Mouse (Mus musculus): ENCODE data around the gene Gpm6b. TPM values are rescaled to one million over a fixed set of nuclear protein-coding genes. Genes with fewer than 3 reads are reported as not detected.

Gene Gpm6b
- polyA plus RNA-seq, 1 experiment from 2014 or later = 7.4 TPM

GRCm38 (mm10) chrX:166316552-166317375, 78.1 kb downstream of the Gpm6b start:
- H3K9me3 ChIP-seq (replicated peaks) = no peaks in the 10 kb centered on the region
- H3K36me3 ChIP-seq = no peaks in the 10 kb centered on the region
- no peak for DNase-seq (ENCODE audit: low spot score)
- peaks cover 95% of the 10 kb centered on the region for H3K27me3 ChIP-seq (ENCODE audit: low read depth, poor library complexity, severe bottlenecking)
- H3K4me3 ChIP-seq = no peak overlapping the region
- WGBS = 71% methylated on average over 7 of the region's 7 CpGs
- no peaks in the 10 kb centered on the region for H3K4me1 ChIP-seq
- H3K27ac ChIP-seq = no peak overlapping the region

GRCm38 (mm10) chrX:166317376-166317679, 78.6 kb downstream of the Gpm6b start:
- H3K36me3 ChIP-seq = no peaks in the 10 kb centered on the region
- no peak overlapping the region for H3K27ac ChIP-seq
- DNase-seq (ENCODE audit: low spot score) = no peak
- WGBS = 100% methylated on average over 1 of the region's 1 CpGs
- H3K27me3 ChIP-seq (ENCODE audit: low read depth, poor library complexity, severe bottlenecking) = peaks cover 97% of the 10 kb centered on the region
- H3K4me3 ChIP-seq = no peak overlapping the region
- no peaks in the 10 kb centered on the region for H3K9me3 ChIP-seq (replicated peaks)
- no peaks in the 10 kb centered on the region for H3K4me1 ChIP-seq

DNA sequence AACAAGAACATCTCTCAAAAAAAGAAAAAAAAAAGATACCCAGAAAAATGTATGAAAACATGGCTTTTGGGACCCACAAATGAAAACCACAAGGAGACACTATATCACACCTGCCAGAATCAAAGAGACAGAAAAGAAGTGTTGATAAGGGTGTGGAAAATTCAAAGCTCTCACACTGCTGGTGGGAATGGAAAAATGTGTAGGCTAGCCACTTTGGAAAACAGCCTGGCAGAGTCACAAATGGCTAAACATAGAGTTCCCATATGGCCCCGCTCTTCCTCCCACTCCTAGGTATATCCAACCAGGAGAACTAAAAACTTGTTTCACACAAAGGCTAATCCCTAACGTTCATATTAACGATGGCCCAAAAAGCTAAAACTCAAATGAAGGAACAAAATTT, 84.5 kb downstream of the Gpm6b start:
- WGBS = 85% methylated on average over 3 of the region's 3 CpGs
- Histone ChIP-seq H3K27me3 (ENCODE audit: low read depth, poor library complexity, severe bottlenecking) (peaks cover 91% of the 10 kb centered on the region), H3K27ac (no peak overlapping the region)

GRCm38 (mm10) chrX:166327621-166328020, 88.9 kb downstream of the Gpm6b start:
- 68% methylated on average over 5 of the region's 5 CpGs for WGBS
- Histone ChIP-seq H3K27ac (no peak overlapping the region), H3K36me3 (no peaks in the 10 kb centered on the region), H3K4me1 (peaks cover 19% of the 10 kb centered on the region), H3K27me3 (ENCODE audit: low read depth, poor library complexity, severe bottlenecking) (peaks cover 87% of the 10 kb centered on the region), H3K4me3 (no peak overlapping the region), H3K9me3 (replicated peaks) (no peaks in the 10 kb centered on the region)
- DNase-seq (ENCODE audit: low spot score) = no peak

More for the DNA sequence above, 84.5 kb downstream of the Gpm6b start:
- Histone ChIP-seq H3K4me3 (no peak overlapping the region), H3K9me3 (replicated peaks) (no peaks in the 10 kb centered on the region), H3K36me3 (no peaks in the 10 kb centered on the region), H3K4me1 (peaks cover 8% of the 10 kb centered on the region)
- DNase-seq (ENCODE audit: low spot score) = no peak

DNA sequence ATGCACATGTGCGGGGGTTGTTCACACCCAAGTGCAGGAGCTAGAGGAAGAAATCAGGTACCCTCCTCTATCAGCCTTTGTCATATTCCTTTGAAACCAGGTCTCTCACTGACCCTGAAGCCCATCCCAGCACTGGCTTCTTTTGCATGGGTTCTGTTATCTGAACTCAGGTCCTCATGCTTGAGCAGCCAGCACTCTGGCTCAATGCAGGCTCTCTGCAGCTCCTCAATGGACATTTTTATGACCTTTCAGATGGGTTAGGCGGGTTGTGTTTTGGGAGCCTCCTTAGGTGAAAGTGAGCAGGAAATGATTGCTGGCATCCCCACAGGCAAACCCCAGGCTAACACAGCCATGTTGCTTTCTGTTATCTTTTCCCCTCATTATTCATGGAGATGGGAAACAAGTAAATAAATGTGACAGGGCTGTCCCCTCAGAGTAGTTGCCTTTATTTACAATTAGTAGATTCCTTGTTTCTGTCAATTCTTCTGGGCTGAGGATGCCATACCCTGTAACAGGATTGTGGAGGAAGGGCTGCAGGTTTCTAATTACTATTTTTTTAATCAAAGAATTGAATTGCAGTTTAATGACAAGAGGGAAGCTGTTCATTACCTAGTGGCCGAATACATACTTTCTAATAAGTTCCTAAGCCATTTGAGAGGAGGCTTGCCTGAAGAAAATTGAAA, 89.6 kb downstream of the Gpm6b start:
- no peak overlapping the region for H3K27ac ChIP-seq

DNA sequence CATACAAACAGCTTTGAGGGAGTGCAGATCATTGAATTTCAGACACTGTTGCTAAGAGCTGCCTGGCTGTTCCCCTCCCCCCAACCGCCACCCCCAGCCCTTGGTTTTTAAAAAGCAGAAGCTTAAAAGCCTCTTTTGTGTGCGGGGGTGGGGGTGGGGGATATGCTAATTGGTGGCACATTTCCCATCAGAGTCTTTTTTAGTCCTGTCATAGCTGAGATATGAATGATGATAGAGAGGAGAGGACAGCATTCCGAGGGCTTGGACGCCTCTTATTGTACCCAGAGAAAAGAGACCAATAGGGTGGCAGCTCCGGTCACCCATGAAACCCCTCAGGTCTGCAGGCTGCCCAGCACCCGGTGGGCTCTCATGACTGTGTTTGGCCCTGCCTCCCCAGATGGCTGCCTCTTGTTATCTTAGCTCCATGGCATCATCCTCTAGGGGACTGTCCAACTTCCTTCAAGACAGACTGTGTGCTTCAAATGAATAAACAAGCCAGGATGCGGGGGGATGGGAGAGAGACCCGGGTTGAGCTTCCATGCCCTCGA, 90.3 kb downstream of the Gpm6b start:
- Histone ChIP-seq H3K27me3 (ENCODE audit: low read depth, poor library complexity, severe bottlenecking) (peaks cover 87% of the 10 kb centered on the region), H3K27ac (peak overlapping the region; percentile 62), H3K4me3 (no peak overlapping the region), H3K36me3 (no peaks in the 10 kb centered on the region), H3K4me1 (peaks cover 19% of the 10 kb centered on the region), H3K9me3 (replicated peaks) (no peaks in the 10 kb centered on the region)
- DNase-seq (ENCODE audit: low spot score) = no peak
- 28% methylated on average over 9 of the region's 9 CpGs for WGBS

More for the DNA sequence above, 89.6 kb downstream of the Gpm6b start:
- 52% methylated on average over 3 of the region's 3 CpGs for WGBS
- DNase-seq (ENCODE audit: low spot score) = no peak
- no peaks in the 10 kb centered on the region for H3K9me3 ChIP-seq (replicated peaks)
- peaks cover 19% of the 10 kb centered on the region for H3K4me1 ChIP-seq
- H3K36me3 ChIP-seq = no peaks in the 10 kb centered on the region
- no peak overlapping the region for H3K4me3 ChIP-seq
- peaks cover 87% of the 10 kb centered on the region for H3K27me3 ChIP-seq (ENCODE audit: low read depth, poor library complexity, severe bottlenecking)

DNA sequence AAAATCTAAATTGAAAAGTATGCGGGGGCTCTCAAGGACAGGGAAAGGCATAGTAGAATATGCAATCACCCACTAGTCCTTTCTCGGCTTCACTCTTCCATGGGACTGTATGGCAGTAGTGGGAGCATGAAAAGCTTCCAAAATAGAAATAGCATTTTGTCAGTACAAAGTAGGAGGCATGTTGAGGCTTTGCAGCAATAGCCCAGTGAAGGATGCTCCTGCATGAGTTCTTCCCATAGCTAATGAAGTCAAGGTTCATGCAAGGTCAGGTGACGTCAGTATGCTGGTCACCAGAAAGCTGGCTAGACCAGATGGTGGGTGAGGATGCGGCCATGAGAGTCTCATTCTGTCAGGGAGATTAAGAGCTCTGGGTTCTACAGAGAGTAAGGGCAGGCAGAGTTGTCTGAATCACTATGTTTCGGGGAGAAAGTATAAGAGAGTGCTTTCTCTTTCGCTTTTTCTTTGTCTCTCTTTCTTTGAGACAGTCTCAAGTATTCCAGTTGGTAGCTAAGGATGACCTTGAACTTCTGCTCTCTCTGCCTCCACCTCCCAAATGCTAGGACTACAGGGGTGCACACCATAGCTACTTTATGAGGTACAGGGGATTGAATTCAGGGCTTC, 95.9 kb downstream of the Gpm6b start:
- no peak for DNase-seq (ENCODE audit: low spot score)
- 87% methylated on average over 6 of the region's 6 CpGs for WGBS

GRCm38 (mm10) chrX:166338353-166338752, 99.6 kb downstream of the Gpm6b start:
- H3K4me3 ChIP-seq = no peak overlapping the region
- H3K9me3 ChIP-seq (replicated peaks) = no peaks in the 10 kb centered on the region
- peaks cover 98% of the 10 kb centered on the region for H3K27me3 ChIP-seq (ENCODE audit: low read depth, poor library complexity, severe bottlenecking)
- H3K4me1 ChIP-seq = no peaks in the 10 kb centered on the region
- no peak overlapping the region for H3K27ac ChIP-seq
- DNase-seq (ENCODE audit: low spot score) = no peak
- WGBS = 88% methylated on average over 5 of the region's 5 CpGs
- no peaks in the 10 kb centered on the region for H3K36me3 ChIP-seq

More for the DNA sequence above, 95.9 kb downstream of the Gpm6b start:
- Histone ChIP-seq H3K9me3 (replicated peaks) (no peaks in the 10 kb centered on the region), H3K27ac (no peak overlapping the region), H3K36me3 (no peaks in the 10 kb centered on the region), H3K4me3 (no peak overlapping the region), H3K4me1 (no peaks in the 10 kb centered on the region), H3K27me3 (ENCODE audit: low read depth, poor library complexity, severe bottlenecking) (peaks cover 95% of the 10 kb centered on the region)

DNA sequence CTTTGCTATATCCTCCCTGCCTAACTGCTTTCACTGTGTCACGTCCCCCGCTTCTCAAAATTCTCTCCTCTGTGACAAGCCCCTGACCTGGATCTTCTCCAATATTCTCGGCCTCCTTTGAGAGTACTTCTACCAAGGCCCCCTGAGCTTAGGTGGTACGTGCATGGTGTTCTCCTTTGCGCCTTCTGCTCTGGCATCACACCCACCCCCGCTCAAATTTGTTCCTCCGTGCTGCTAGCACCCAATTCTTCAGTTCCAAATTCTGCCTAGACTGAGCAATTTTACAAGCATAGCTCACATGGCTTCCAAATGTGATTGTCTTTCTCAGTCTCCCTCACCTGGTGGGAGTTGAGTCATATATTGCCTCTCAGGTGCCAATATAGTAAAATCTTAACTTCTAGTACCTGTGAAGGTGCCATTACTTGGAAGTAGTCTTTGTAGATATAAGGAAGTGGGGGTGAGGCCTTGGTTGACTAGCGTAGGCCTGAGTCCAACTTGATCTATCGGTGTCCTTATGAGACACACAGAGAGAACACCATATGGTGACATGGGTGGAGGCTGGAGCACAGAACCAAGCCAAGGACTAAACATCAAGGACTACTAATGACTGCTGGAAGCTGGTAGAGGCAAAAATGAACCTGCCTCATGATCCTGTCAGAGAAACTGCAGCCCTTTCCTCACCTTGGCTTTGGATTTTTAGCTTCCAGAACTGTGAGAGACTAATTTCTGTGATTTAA, 100.2 kb downstream of the Gpm6b start:
- Histone ChIP-seq H3K4me1 (no peaks in the 10 kb centered on the region), H3K9me3 (replicated peaks) (no peaks in the 10 kb centered on the region), H3K4me3 (no peak overlapping the region), H3K27me3 (ENCODE audit: low read depth, poor library complexity, severe bottlenecking) (peaks cover 93% of the 10 kb centered on the region), H3K36me3 (no peaks in the 10 kb centered on the region), H3K27ac (no peak overlapping the region)
- no peak for DNase-seq (ENCODE audit: low spot score)
- 92% methylated on average over 9 of the region's 9 CpGs for WGBS

DNA sequence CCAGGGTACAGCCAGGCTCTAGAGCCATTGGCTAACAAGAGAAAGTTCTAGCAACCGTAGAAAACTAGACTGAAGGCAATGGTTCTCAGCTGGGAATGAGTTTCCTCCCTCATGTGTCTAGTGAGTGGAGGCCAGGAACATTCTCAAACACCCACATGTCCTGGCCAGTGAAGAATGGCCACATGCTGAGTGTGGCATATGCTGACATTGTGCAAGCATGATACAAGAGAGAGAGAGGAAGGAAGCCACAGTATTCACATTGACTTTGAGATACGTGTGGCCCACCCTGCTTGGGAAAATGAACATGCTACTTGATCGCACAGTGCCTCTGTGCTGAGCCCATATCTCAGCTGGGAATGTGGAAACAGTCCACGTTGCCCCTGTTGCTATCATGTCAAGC, 101.2 kb downstream of the Gpm6b start:
- H3K27me3 ChIP-seq (ENCODE audit: low read depth, poor library complexity, severe bottlenecking) = peaks cover 93% of the 10 kb centered on the region

GRCm38 (mm10) chrX:166341795-166342194, 103.1 kb downstream of the Gpm6b start:
- Histone ChIP-seq H3K9me3 (replicated peaks) (no peaks in the 10 kb centered on the region), H3K27ac (no peak overlapping the region), H3K4me1 (no peaks in the 10 kb centered on the region), H3K36me3 (no peaks in the 10 kb centered on the region), H3K4me3 (no peak overlapping the region), H3K27me3 (ENCODE audit: low read depth, poor library complexity, severe bottlenecking) (peaks cover 84% of the 10 kb centered on the region)
- no peak for DNase-seq (ENCODE audit: low spot score)
- 87% methylated on average over 6 of the region's 6 CpGs for WGBS

More for the DNA sequence above, 101.2 kb downstream of the Gpm6b start:
- WGBS = 87% methylated on average over 4 of the region's 4 CpGs
- Histone ChIP-seq H3K4me3 (no peak overlapping the region), H3K9me3 (replicated peaks) (no peaks in the 10 kb centered on the region), H3K4me1 (no peaks in the 10 kb centered on the region), H3K27ac (no peak overlapping the region), H3K36me3 (no peaks in the 10 kb centered on the region)
- no peak for DNase-seq (ENCODE audit: low spot score)

DNA sequence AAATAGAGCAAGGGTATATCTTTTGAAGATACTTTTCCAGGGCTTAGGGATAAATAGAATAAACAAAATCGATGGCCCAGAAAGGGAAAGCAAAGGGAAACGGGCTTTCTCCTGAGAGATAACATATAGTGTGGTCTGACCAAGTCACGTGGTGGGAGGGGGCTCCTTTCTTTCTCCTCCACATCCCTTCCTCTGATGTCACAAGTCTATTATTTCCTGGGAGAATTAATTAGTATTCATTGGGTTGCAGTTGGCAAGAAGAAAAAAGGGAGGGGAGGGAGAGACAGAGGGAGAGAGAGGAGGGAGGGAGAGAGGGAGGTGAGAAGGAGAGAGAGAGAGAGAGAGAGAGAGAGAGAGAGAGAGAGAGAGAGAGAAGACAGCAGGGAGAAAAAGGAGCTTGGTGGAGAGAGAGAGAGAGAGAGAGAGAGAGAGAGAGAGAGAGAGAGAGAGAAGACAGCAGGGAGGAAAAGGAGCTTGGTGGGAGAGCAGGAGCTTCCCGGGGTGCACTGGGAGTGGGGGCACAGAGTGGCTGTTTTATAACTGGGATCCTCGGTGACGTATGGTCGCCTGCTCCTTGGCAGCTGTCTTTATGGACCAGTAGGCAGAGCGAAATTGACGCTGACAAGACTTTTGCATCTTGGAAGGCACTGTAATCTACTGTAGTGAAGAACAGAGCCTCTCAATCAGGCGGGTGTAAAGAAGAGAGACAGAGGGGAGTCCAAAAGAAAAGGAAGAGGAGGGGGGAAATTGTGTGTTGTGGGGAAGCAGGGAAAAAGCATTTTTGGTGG, 105.7 kb downstream of the Gpm6b start:
- DNase-seq (ENCODE audit: low spot score) = no peak
- Histone ChIP-seq H3K4me1 (no peaks in the 10 kb centered on the region), H3K36me3 (no peaks in the 10 kb centered on the region), H3K9me3 (replicated peaks) (no peaks in the 10 kb centered on the region), H3K4me3 (no peak overlapping the region), H3K27me3 (ENCODE audit: low read depth, poor library complexity, severe bottlenecking) (peaks cover 81% of the 10 kb centered on the region), H3K27ac (no peak overlapping the region)
- WGBS = 31% methylated on average over 10 of the region's 10 CpGs
